Mouse (Mus musculus) liver, embryonic 14.5 days (tissue): ENCODE data around the gene Clip2.

Experiments used
- CTCF ChIP-seq: IDR thresholded peaks from 2 replicates; pipeline ENCODE4 v1.5.1; 2016; ENCODE audit warnings: antibody characterized with exemption, low read depth, control low read depth
- EP300 ChIP-seq: IDR thresholded peaks from 2 replicates; pipeline ENCODE4 v1.6.1; 2016; ENCODE audit warnings: antibody characterized with exemption, low read depth

- no peak for TF ChIP-seq EP300
- TF ChIP-seq CTCF = no peak
Measured at GRCm38 (mm10) chr5:134531585-134531984, 20.6 kb downstream of the Clip2 start.
